Mouse (Mus musculus): ENCODE results near the gene Gpr108.

DNA sequence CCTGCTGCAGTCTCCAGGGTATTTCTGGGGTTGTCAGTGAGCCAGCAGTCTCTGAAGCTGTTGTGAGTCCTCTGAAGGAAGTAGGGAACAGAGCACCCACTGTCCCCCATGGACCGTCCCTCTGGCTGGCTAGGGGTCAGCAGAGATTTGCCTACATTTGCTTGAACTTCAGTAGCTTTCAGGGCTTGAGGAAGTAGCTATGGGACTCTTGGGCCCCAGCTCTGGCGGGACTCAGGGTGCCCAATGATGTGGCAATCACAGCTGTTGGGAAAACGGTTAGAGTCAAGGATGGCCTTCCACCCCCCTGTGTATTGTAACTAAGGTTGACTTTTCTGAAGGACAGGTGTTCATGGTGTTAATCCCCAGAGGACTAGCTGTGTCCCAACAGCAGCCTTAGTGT, 32.2 kb upstream of the Gpr108 start:
- TF ChIP-seq CTCF (IDR thresholded peaks at IDR 0.05; ENCODE audit: low read depth, low read length) (no peak), POLR2A (IDR thresholded peaks at IDR 0.05; ENCODE audit: insufficient read depth, low read length) (no peak)

Data from ES-Bruce4 (cell line).